Mouse (Mus musculus): ENCODE data around the gene Uchl4. TPM values are rescaled to one million over a fixed set of nuclear protein-coding genes. Genes with fewer than 3 reads are reported as not detected.
A peak's percentile ranks its signal among the peaks of the same experiment; 100 is the strongest.

Uchl4 gene
- polyA plus RNA-seq, 1 experiment, result not detected

DNA sequence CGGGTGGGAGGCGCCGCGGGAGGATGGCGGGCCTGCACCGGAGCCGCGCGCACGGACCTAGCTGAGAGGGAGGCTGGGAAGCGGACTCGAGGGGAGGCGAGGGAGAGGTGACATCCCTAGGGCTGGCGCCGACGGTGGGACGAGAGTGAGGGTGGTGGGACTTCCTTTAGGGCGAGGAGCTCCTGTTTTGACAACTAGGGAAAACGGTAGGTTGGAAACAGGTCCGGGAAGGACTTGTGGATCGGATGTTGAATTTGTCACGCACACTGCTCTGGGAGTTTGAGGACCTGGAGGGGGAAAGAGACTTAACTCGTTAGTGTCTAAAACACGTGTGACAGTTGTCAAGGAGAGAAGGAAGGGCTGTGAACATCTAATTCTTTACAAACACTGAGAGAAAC lies 46.8 kb downstream of the Uchl4 start:
- TF ChIP-seq FLI1 (IDR thresholded peaks at IDR 0.05; ENCODE audit: low read length), result no peak
- TF ChIP-seq GATA1 (IDR thresholded peaks at IDR 0.05; ENCODE audit: borderline replicate concordance, low read length), result no peak
- H3K4me1 ChIP-seq, result peaks cover 22% of the 10 kb centered on the region

DNA sequence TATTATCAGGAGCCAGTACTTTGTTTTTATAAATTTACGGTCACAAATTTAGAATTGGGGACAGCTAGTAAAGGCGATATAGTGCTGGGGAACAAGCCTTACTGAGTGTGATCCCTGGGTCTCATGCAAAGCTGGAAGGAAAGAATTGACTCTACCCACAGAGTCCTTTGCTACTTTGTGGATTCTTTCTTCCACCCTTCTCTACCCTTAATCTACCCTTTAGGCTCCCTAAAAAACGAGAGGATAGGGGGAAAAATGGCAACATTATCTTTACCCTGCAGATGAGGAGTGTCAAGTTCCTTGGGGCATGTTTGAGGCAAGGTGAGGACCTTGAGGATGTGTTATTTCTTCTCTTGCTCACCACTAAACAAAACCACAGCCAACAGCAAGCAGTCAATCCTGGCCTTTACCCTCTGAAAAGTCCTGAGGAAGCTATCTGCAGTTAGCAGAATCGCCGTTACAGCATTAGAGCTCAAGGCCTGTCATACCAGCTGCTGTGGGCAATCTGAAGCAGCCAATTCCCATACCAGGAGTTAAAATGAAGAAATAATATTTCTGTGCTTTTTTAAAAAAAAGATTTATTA lies 47.5 kb downstream of the Uchl4 start:
- H3K9me3 ChIP-seq, result no peaks in the 10 kb centered on the region
- TF ChIP-seq FLI1 (IDR thresholded peaks at IDR 0.05; ENCODE audit: low read length), result no peak
- no peak for TF ChIP-seq GATA1 (IDR thresholded peaks at IDR 0.05; ENCODE audit: borderline replicate concordance, low read length)

More for the DNA sequence above, 46.8 kb downstream of the Uchl4 start:
- peaks cover 11% of the 10 kb centered on the region for H3K36me3 ChIP-seq (replicated peaks; ENCODE audit: low read length)
- peak overlapping the region; percentile 92 for H3K4me3 ChIP-seq (replicated peaks)
- no peaks in the 10 kb centered on the region for H3K27me3 ChIP-seq (replicated peaks)
- H3K9me3 ChIP-seq, result no peaks in the 10 kb centered on the region

More for the DNA sequence above, 47.5 kb downstream of the Uchl4 start:
- H3K27me3 ChIP-seq (replicated peaks), result no peaks in the 10 kb centered on the region
- H3K36me3 ChIP-seq (replicated peaks; ENCODE audit: low read length), result peaks cover 13% of the 10 kb centered on the region
- peaks cover 22% of the 10 kb centered on the region for H3K4me1 ChIP-seq
- H3K4me3 ChIP-seq (replicated peaks), result peak overlapping the region; percentile 92

Other genes starting within 250 kb of the Uchl4 start
- gene Smad6, start 213.1 kb upstream of the Uchl4 start, polyA plus RNA-seq (2012; ENCODE audit: insufficient read depth, low replicate concordance), result 19.3 and 52.2 TPM in 2 replicates
- gene Lctl, start 118.1 kb upstream of the Uchl4 start, polyA plus RNA-seq (2012; ENCODE audit: insufficient read depth, low replicate concordance), result not detected in 2 replicates
- 4.4 TPM in 1 of 2 replicates, not detected in the other for gene Zwilch, start 62.1 kb upstream of the Uchl4 start, polyA plus RNA-seq (2012; ENCODE audit: insufficient read depth, low replicate concordance)
- gene Rpl4, start 61.8 kb upstream of the Uchl4 start, polyA plus RNA-seq (2012; ENCODE audit: insufficient read depth, low replicate concordance), result 57.3 and 309 TPM in 2 replicates
- 0.56 TPM in 1 of 2 replicates, not detected in the other for gene Snapc5, start 55.9 kb upstream of the Uchl4 start, polyA plus RNA-seq (2012; ENCODE audit: insufficient read depth, low replicate concordance)
- 6.4 and 36.7 TPM in 2 replicates for gene Map2k1, start 18.4 kb downstream of the Uchl4 start, polyA plus RNA-seq (2012; ENCODE audit: insufficient read depth, low replicate concordance)
- 4.3 TPM in 1 of 2 replicates, not detected in the other for gene Tipin, start 46.4 kb downstream of the Uchl4 start, polyA plus RNA-seq (2012; ENCODE audit: insufficient read depth, low replicate concordance)
- gene Dis3l, start 106.1 kb downstream of the Uchl4 start, polyA plus RNA-seq (2012; ENCODE audit: insufficient read depth, low replicate concordance), result 1.7 and 2.5 TPM in 2 replicates
- gene Megf11, start 150.4 kb downstream of the Uchl4 start, polyA plus RNA-seq (2012; ENCODE audit: insufficient read depth, low replicate concordance), result not detected in 2 replicates

Measured in megakaryocyte, embryonic 14.5 days (primary cell).